Mouse (Mus musculus) spleen, postnatal 10 days (tissue): ENCODE measurements around the gene Olfr127.
"Not testable (repeated sequence)": the region's sequence is repeated elsewhere in the genome, so short reads cannot be mapped to it uniquely, and the experiment has no call there.

Experiments used
- DNase-seq, 2 experiments: peaks; one replicate each; pipeline ENCODE4 v3.0.0; 2021 to 2022; ENCODE audit warnings: low spot score in 2 of 2

Gene Olfr127

GRCm38 (mm10) chr17:37900137-37900536, at the start of gene Olfr127:
TSS of gene Olfr127 (plus strand) at chr17:37900437.
- DNase-seq = no peak

DNA sequence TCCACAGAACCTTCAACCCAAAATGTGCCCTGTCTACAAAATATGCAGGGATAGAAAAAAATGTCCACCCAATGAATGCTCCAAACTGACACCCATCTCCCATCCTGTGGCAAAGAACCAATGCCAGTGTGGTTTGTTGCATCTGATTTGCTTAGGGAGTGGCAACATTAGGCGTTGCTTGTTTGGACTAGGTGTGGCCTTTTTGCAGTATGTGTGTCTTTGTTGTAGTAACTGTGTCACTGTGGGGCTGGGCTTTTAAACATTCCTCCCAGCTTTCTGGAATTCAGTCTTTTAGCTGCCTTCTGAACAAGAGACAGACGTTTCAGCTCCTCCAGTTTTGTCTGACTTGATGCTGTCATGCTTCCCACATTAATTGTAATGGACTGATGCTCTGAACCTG, 36.3 kb upstream of the Olfr127 start:
- no peak for DNase-seq

GRCm38 (mm10) chr17:37869676-37870205, 30.5 kb upstream of the Olfr127 start:
- DNase-seq = no peak

DNA sequence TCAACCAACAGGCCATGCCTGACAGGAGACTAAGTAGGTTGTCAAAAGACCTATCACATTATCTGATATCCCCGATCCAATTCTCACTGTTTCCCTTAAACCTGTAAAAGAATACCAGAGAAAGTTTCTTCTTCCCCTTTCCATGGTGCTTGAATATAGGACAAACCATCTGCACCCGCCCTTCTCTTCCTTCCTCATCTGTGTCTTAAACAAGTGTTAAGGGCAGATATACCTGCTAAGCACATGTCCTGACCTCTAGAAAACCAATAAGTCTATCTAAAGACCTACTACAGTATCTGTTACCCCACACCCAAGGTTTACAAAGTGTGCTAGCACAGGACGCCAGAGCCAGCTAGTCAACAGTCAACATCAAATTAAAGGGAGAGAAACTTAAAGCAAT, 26.4 kb upstream of the Olfr127 start:
- no peak for DNase-seq

- not testable (repeated sequence) for DNase-seq
These were observed 6.6 kb downstream of the Olfr127 start for GRCm38 (mm10) chr17:37906821-37907220.

DNA sequence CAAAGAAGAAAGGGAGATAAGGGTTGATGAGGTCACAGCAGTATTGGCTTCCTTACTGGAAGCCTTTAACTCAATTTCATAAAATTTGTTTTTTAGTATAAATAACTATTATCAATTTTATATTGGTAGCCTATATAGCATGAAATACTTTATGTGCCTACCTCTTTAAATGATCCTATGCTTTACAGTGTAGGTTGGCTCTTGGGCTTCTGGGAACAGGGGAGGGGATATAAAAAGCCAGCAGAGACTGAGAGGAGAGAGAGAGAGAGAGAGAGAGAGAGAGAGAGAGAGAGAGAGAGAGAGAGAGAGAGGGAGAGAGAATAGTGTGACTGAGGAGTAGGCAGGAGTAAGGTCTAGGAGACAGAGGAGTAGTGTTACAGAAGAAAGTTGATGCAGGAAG, 20.0 kb downstream of the Olfr127 start, which contains the start of gene Olfr128:
Olfr128 (plus strand) TSS at position 301 of the 400 bp plus-strand sequence.
- DNase-seq = no peak

DNA sequence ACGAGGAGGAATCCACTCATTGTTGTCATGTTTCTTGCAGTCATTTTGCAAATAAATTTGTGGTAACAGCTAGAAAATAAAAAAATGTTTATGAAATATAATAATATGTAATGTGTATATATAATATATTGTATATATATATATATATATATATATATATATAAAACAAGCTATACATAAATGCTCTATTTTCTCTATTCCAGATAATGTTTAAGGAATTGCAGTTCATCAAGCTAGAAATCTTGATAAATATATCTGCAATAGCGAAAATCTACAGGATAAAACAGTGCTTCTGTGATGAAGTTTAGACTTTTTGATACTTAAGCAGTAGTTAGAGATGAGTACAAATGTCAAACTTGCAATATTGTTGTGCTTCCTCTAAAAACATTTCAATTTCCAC, 52.7 kb downstream of the Olfr127 start, which contains the start of gene Olfr761:
Olfr761 (minus strand) TSS at position 101 of the 400 bp plus-strand sequence.
- no peak for DNase-seq
